Comparison of ENCODE assay signal across 8 mouse cellular contexts in the genomic region with DNA sequence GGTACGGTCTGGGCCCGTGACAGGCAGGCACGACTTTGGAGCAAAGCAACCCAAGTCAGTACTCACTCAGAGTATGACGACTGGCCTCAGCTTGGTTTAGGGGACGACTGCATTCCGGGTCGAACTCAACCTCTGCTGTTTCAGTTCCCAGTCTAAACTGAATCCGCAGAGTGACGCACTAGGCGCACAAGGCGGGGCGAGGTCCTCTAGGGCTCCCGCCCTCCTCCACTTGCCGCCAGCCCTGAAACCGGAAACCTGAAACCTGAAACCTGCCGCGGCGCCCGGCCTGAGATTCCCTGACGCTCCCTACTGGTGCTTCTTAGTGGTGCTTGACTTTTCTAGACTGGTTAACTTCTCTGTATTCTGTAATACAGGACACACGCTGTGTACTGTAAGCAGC. TPM values are rescaled to one million over a fixed set of nuclear protein-coding genes. Genes with fewer than 3 reads are reported as not detected.
DNase-seq lines count a peak whose midpoint lies in the region; ATAC-seq lines count a peak whose summit lies in the region.

No protein-coding gene starts in this region.

- DNase-seq in MEL-GATA-1-ER (ENCODE audit: extremely low read depth, low read depth), result peak; percentile 89
- DNase-seq in cerebellum, adult 8-10 months, result peak; percentile 65
- peak; percentile 93 for DNase-seq in forelimb bud, embryonic 11.5 days (ENCODE audit: low read depth, low spot score)
- DNase-seq in layer of hippocampus, adult 9-10 months (ENCODE audit: low spot score), result peak; percentile 10
- peak; percentile 68 for DNase-seq in ovary, postnatal 10 days (ENCODE audit: low spot score)
- peak; percentile 84 to 86 for DNase-seq in thymus, postnatal 10 days (ENCODE audit: low spot score in 2 of 2)

- peak; percentile 99 to 100 for ATAC-seq in hematopoietic stem cell, adult 5-6 weeks (replicated peaks in 1 of 2; ENCODE audit: insufficient read depth in 1 of 2, low FRiP score in 2 of 2, low TSS enrichment in 1 of 2, low read depth in 1 of 2, poor library complexity in 2 of 2, severe bottlenecking in 2 of 2)
- peak; percentile 100 for ATAC-seq in lung, embryonic 16.5 days (ENCODE audit: low read depth)

- no peaks in the 10 kb centered on the region for H3K9me3 ChIP-seq in lung, embryonic 16.5 days (ENCODE audit: control insufficient read depth, low read length)

- peak overlapping the region; percentile 74 for H3K4me2 ChIP-seq in lung, embryonic 16.5 days (ENCODE audit: low read depth, low read length)

- peaks cover 3% of the 10 kb centered on the region; the same call in 1 of the 2 replicates for H3K4me1 ChIP-seq in lung, embryonic 16.5 days (replicated peaks; ENCODE audit: control insufficient read depth, insufficient read depth, low read length)

- peak overlapping the region; percentile 73 for H3K9ac ChIP-seq in lung, embryonic 16.5 days (ENCODE audit: low read length)

- peak overlapping the region; percentile 93 for H3K27ac ChIP-seq in lung, embryonic 16.5 days (ENCODE audit: low read length)

- under 1% methylated on average over 21 of the region's 21 CpGs for WGBS in lung, embryonic 16.5 days

- no peaks in the 10 kb centered on the region for H3K27me3 ChIP-seq in lung, embryonic 16.5 days (ENCODE audit: control insufficient read depth, insufficient read depth, low read depth, low read length)

- peak overlapping the region; percentile 63 for H3K4me3 ChIP-seq in lung, embryonic 16.5 days (ENCODE audit: low read length)

- no peaks in the 10 kb centered on the region for H3K36me3 ChIP-seq in lung, embryonic 16.5 days (ENCODE audit: control insufficient read depth, insufficient read depth, low read length)

RNA-seq across cellular contexts. Expression of gene Cast, which starts 38.1 kb away (rescaled TPM):
- 110 and 120 TPM in 2 replicates for total RNA-seq in hematopoietic stem cell, adult 5-6 weeks (2017)
- 47.1 and 47.8 TPM in 2 replicates for polyA plus RNA-seq in lung, embryonic 16.5 days (2015; fragmentation: Nextera tagmentation; extraction: Ambion mirVana)

Comparison
In these comparisons a context has a peak if more than half of its experiments do, and no peak if none do; other contexts are left out.
1. Peak in every context shown above with its lines: DNase-seq, ATAC-seq, H3K4me3 ChIP-seq and H3K27ac ChIP-seq.
2. DNase-seq: peak in every context shown above with its lines; median percentile 93 in forelimb bud, embryonic 11.5 days; 89 in MEL-GATA-1-ER; 85 in thymus, postnatal 10 days; 68 in ovary, postnatal 10 days; 65 in cerebellum, adult 8-10 months; 10 in layer of hippocampus, adult 9-10 months.